Mouse (Mus musculus) spleen, postnatal 14 days (tissue): ENCODE measurements around the gene Mycbpap.
A peak's percentile ranks its signal among the peaks of the same experiment; 100 is the strongest.

ENCODE experiments used
- DNase-seq, 2 experiments: peaks; one replicate each; pipeline ENCODE4 v3.0.0; 2021 to 2022; ENCODE audit warnings: low spot score in 2 of 2

The Mycbpap gene

GRCm38 (mm10) chr11:94521219-94521843, at the start of gene Mycbpap:
TSS of gene Mycbpap (minus strand) at chr11:94521742.
- DNase-seq: peak in 1 of 2 experiments; percentile 14

GRCm38 (mm10) chr11:94570612-94571011, 49.1 kb upstream of the Mycbpap start:
- DNase-seq: no peak

GRCm38 (mm10) chr11:94567326-94567725, 45.8 kb upstream of the Mycbpap start:
- no peak for DNase-seq

GRCm38 (mm10) chr11:94566534-94566933, 45.0 kb upstream of the Mycbpap start:
- DNase-seq: no peak

- no peak for DNase-seq
Measured at GRCm38 (mm10) chr11:94565151-94565479, 43.6 kb upstream of the Mycbpap start.

GRCm38 (mm10) chr11:94564437-94565150, 43.1 kb upstream of the Mycbpap start, which contains the start of gene Chad:
TSS of gene Chad (plus strand) at chr11:94565047.
- DNase-seq: peak in 1 of 2 experiments; percentile 41

GRCm38 (mm10) chr11:94563821-94564220, 42.3 kb upstream of the Mycbpap start:
- DNase-seq: no peak

GRCm38 (mm10) chr11:94563383-94563782, 41.8 kb upstream of the Mycbpap start:
- no peak for DNase-seq

- no peak for DNase-seq
Measured at GRCm38 (mm10) chr11:94558226-94558625, 36.7 kb upstream of the Mycbpap start.

GRCm38 (mm10) chr11:94550442-94550744, 28.9 kb upstream of the Mycbpap start:
- DNase-seq: no peak

- DNase-seq: no peak
Measured at GRCm38 (mm10) chr11:94549691-94550441, 28.3 kb upstream of the Mycbpap start.

GRCm38 (mm10) chr11:94548888-94549690, 27.5 kb upstream of the Mycbpap start, which contains the start of gene Rsad1:
TSS of gene Rsad1 (minus strand) at chr11:94549255.
- DNase-seq: peak; percentile 84 to 89

GRCm38 (mm10) chr11:94548041-94548784, 26.7 kb upstream of the Mycbpap start:
- no peak for DNase-seq

GRCm38 (mm10) chr11:94547271-94547670, 25.7 kb upstream of the Mycbpap start:
- DNase-seq: no peak

GRCm38 (mm10) chr11:94546381-94546780, 24.8 kb upstream of the Mycbpap start:
- no peak for DNase-seq

- no peak for DNase-seq
Measured at GRCm38 (mm10) chr11:94544422-94544821, 22.9 kb upstream of the Mycbpap start.

GRCm38 (mm10) chr11:94543932-94544331, 22.4 kb upstream of the Mycbpap start:
- peak; percentile 43 to 69 for DNase-seq

- DNase-seq: no peak
Measured at GRCm38 (mm10) chr11:94543344-94543743, 21.8 kb upstream of the Mycbpap start.

- DNase-seq: no peak
Measured at GRCm38 (mm10) chr11:94542400-94542799, 20.9 kb upstream of the Mycbpap start.

GRCm38 (mm10) chr11:94539761-94540160, 18.2 kb upstream of the Mycbpap start:
- DNase-seq: no peak

GRCm38 (mm10) chr11:94538733-94539292, 17.3 kb upstream of the Mycbpap start:
- no peak for DNase-seq
